Mouse (Mus musculus): Measurements from ENCODE around the gene Myt1l. TPM values are rescaled to one million over a fixed set of nuclear protein-coding genes. Genes with fewer than 3 reads are reported as not detected.

The Myt1l gene
- total RNA-seq, 2 experiments from 2014 or later: 0.05 TPM; not detected in 1

DNA sequence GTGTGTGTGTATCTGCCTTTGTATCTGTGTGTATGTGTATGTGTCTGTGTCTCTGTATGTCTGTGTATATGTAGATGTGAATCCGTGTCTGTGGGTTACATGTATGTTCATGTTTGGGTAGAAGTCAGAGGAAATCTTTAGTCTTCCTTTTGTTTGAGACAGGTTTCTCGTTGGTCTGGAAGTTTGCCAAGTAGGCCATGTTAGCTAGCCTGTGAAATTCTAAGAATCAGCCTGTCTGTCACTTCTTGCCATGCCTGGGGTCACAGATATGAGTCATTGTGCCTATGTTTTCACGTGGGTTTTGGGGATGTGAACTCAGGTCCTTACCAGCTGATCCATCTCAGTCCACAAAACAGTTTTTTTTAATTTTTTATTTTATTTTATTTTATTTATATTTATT is 128.9 kb downstream of the Myt1l start:
- no peak for DNase-seq

DNA sequence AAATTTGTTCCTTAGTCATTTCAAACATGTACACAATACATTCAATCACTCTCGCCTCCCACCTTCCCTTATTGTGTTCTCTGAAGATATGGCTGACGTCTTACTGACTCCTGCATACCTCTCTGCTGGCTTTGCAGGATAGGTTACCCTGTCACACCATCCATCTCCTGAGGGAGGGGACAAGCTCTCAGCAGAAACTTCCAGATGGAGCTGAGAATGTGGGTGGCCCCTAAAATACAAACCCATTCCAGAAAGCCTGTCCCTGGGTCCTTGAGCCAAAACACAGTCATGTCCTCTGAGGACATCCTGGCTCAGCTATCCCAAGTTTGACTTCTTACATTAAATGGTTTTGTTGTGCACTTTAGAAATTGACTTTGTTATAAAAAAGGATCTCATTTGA is 129.7 kb downstream of the Myt1l start:
- DNase-seq: no peak

DNA sequence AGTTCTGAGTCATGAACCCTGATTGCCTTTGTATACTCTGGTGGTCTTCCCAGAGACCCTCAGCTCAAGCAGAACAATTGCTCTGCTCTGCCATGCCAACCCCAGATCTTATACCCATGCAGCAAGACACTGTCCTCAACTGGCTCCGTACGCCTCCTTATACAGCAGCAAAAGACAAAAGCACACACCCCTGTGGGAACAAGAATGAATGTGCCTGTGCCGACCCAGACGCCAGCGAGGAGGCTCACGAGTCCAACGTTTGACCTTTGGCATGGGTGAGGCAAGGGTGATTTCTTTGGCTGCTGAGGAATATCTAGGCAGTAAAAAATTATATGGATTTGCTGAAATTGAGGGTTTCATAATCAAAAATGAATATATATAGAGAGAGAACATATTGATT is 143.8 kb downstream of the Myt1l start:
- no peak for DNase-seq

DNA sequence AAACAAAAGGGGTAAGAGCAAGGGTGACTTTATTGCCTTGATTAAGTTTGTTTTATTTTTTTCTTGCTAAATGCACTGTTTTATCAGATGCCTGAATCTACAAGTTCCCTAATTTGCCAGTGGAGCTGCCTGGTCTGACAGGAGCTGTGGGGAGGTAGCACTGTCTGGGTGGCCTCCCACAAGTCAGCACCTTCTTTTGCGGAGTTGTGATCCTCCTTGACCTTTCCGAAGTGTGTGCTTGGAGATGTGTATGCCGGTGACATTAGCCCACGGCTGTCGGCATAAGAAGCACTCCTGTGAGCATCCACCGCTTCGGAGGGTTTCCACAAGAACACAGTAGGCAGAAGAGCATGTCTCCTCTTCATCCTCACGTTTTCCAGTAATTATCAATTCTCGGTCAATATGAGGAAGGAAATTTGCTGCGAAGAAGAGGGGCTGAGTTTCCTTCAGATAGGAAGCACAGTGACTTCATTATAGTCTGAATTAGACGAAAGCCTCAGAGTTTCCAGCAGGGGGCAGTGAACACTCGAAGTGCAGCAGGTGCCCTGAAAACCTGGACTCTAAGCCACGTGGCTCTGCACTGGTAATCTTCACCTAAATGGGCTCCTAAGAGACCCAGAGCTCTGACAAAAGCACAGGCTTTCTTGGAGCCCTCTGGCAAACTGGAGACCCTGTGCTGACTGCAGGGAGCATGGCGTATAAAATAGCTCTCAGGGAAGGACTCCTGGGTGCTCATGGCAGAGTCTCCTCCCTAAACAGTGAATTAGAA is 147.6 kb downstream of the Myt1l start:
- peak; percentile 14 for DNase-seq

DNA sequence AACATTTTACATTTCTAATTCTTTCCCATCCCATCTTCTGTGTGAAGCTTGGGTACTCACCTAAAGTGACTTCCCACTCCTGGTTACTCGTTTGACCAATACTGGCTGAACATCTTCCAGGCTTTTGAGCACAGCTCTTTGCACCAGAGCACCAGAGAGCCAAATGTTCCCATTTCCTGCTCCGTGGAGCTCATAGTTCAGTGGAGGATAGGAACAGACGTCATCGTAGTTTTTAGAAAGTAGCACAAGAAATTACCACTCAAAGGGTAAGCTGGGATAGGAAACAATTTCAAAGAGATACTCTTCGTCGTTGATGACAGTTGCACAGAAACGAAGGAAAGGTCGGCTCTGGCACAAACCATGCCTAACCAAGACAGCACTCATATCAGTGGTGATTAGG is 154.2 kb downstream of the Myt1l start:
- DNase-seq: no peak

DNA sequence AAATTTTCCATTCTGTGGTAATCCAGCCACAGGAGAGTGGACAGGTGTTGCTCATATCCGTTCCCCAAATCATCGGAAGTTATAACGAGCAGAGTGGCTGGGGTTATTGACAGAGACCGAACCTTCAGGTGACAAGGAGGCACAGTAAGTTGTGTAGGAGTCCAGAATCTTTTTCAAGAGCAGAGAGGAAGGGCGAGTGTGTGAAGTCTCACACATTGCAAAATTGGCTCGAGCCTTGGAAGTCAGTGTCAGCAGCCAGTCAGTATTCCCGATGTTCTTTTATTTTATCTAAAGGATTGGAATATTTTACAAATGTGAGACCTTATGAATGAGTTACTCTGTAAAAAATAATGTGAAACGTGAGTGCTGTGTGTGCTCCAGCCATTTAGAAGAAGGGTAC is 154.8 kb downstream of the Myt1l start:
- DNase-seq: no peak

DNA sequence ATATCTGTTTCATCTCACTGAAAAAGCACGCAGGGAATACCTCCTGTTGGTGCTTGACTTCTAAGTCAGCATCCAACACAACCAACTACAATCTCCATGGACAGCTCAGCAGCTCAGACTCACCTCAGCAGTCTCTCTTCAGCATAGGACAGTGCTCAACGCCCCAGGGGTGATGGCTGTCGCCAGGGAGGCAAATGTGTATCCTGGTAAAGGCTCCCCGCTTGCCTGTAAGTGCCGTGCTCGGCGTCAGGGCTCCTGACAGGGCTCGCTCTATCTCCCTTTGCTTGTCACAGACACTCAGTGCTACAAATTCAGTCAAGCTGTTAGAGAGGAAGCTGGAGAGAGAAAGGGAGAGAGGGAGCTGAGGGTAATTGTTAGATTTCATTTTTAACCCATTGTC is 158.1 kb downstream of the Myt1l start:
- no peak for DNase-seq

DNA sequence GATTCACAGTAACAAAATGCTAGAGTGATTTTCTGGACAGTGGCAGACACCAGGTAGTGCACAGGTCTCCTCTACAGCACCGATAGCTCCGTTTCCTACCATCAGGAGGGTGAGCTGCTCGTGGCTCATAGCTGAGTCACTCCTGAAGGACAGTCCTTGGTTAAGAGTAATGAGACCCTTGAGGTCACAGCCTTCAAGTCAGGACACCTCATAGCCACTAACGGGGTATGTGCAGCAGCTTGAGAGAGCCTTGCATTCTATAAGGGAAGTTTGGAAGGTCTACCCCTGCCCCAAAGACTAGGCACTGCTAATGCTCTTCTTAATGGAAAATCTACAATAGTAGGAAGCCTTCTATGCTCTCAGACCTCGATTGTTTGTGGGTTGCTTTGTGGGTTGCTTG is 163.4 kb downstream of the Myt1l start:
- no peak for DNase-seq

DNA sequence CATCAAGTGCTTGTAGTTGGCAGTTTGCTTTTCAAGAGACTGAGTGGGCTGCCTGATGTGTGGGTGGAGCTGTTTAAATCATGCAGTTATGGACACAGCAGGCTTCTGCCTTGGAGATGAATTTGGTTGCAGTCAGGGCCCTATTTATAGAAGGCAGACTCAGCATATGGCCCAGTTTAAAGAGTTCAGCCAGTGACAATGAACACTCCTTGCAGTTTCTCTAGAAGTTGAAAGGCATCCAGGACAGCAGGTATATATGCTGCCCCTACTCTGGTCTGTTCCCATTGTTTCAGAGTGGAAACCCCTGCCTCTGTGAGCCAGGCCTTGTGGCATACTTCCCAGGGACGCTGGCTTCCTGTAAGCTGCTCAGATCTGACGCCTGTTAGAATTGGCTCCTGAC is 167.0 kb downstream of the Myt1l start:
- DNase-seq: no peak

DNA sequence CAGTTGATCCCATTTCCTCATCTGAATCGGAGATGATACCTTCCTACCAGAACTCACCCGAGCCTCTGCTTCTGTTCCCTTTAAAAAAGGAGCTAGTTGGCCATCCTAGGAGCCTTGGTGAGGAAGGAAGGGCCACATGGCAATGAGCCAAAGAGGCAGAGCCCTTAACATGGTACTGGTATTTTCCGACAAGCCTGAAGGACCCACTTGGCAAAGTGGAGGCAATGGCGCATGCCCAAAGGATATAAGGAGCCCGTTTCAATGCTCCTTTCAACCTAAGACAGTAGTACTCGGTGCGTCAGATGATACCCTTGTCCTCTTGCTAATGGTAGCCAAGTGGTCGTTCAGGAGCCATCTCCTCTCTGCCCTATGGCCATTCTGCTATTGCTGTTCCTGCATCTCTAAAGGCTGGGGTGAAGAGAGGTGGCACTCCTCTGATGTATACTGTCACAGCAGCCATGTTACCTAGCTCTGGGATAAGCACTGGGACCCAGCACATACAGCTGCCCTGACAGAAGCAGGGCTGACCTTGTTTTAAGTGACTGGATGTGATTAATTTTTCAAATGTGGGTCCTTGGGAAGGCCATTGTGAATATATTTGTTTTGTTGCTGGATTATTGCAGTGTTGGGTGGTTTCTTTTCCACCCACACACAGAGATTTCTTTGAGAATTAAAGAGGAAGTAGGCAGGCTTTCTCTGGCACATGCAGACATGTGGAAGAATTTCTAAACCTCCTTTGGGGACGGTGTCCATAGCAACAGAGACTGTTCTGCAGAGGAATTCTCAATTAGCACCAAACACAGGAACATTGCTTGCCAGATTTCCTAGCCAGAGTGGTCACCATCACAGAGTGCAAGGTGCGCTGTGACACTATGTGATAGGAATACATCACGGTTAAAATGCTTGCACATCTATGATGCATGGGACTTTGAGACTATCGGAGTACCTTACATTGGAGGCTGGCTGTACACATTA is 169.6 kb downstream of the Myt1l start:
- peak; percentile 31 for DNase-seq

DNA sequence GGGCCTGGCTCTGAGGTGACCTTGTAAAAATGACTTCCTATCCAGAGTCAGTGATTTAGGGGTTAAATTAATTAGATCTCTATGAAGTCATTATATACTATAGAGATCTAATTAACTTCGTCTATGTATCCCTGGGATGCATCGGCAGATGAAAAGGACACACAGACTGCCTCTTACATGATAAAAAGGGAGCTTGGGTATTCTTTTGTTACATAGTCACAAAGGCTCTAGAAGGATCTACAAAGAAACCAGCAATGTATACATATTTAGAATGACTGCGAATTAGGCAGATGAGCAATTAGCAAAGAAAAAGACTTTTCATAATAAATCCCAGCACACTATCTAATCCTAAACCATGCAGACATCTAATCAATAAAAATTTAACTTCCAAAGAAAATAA is 170.4 kb downstream of the Myt1l start:
- DNase-seq: no peak

DNA sequence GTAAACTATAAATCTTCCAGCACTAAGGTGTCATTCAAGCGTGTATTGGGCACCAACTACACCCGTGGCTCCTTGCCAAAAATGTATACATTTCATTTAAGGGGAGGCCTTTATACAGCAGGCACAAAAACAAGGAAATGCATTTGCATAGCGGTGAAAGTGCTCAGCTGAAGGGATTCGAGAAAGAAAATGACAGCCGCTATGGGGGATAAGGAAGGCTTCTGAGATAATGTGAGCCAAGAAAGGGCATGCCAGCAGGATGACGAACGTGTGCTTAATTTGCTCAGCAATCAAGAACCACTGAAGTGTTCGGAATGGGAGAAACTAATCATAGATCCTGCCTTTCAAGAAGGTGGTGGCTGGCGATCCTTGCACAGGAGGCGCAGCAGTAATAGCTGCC is 170.8 kb downstream of the Myt1l start:
- no peak for DNase-seq

DNA sequence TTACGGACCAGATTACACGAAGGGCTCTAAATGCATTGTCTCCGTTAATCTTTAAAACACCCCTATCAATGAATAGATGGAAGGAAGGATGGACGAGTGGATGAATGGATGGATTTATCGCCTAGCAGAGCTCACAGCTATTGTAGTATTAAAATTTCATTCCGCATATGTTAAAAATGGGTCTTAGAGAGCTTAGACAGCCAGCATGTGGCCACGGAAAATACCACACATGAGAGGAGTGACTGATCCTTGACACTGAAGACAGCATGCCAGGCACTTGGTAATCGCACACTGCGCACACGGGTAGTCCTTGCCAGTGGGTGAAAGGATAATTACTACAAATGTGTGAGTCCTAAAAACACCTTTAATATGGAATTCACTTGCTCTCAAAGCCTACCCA is 171.2 kb downstream of the Myt1l start:
- DNase-seq: no peak

DNA sequence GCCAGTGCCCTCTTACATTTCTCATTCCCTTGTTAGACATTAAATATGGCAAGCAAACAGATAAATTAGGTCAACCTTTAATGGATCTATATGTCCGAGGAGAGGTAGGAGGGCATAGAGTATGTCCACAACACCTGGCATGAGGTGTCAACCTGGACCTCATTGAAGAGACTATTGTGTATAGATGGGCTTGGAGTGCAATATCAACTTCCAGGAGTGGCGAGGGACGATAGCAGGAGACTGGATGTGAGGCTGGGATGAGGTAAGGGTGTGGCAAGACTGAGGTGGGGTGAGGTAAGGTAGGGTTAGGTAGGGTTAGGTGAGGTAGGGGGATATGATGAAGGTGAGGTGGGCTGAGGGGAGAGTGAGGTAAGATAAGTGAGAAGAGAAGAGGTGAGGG is 171.8 kb downstream of the Myt1l start:
- DNase-seq: no peak

DNA sequence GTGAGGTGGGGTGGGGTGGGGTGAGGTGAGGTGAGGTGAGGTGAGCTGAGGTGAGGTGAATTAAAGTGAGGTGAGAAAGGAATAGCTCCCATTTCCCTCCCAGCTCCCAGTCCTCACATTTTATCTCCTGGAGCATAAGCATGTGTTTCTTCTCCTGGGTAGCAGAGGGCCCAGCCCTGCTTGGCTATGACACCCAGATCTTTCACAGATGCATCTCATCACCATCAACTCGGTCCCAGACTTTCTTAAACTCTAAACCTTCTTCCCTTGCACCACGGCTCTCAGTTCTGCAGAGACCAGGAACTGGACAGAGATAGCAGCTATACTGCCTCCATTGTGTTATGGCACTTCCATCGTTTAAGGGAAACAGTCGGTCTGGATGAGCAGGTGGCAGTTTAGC is 172.9 kb downstream of the Myt1l start:
- no peak for DNase-seq

DNA sequence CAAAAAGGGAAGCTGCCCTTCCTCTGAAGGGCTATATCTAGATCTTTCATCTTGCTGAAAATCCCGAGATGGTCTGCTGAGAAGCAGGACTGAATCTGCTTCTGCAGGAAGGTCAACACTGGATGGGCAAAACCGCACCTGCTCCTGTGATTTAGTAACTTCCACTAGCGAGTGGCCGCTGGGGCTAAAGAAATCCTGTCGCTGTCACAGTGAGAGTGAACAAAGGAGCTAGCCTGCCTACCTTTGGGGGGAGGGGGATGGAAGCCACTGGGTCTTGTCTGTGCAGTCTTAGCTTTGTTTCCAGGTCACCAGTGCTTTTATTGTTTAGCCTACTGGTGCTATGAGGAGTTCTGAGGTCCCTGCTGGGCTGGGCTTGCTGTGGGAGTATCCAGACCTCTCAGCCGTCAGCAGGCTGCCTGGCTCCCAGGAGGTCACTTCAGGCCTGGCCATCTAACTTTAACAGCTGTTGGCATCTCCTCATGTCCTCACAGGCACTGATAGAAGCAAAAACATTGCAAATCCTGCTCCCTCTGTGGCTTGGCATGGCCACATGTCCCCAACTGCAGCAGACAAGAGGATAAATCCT is 173.6 kb downstream of the Myt1l start:
- DNase-seq: peak; percentile 69

DNA sequence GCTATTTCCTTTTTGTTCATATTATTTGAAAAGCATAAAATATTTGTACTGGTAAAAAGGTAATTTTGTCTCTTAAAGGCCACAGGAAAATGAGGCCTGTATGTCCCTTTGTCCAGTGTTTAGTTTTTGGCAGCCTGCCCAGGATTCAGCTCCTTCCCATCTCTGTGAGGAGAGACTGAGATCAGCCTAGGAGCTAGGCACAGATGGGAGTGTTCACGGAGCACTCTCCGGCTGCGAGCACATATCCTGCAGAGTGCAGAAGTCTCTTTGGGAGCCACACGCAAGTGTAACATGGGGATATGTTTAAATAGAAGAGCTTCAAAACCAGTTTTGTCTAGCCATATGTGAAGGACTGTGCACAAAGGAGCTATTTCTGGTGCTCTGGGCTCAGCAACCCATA is 174.4 kb downstream of the Myt1l start:
- DNase-seq: peak; percentile 34

DNA sequence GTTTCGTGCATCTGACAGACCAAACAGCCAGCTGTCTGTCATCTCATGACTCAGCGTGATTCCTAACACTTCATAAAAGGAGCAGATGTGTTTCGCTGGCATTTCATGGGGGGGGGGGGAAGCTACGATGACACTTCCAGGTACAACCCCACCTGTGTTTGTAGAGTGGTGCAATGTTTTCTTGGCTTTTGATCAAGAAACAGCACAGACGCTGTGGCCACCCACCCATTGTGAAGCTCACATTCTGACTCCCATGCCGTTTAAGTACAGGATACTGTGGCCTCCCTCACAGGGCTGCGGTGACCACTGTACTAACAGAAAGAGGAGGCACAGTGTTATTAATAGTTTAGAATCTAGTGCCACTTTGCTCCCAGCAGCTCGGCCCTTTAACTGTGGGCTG is 175.4 kb downstream of the Myt1l start:
- DNase-seq: no peak

DNA sequence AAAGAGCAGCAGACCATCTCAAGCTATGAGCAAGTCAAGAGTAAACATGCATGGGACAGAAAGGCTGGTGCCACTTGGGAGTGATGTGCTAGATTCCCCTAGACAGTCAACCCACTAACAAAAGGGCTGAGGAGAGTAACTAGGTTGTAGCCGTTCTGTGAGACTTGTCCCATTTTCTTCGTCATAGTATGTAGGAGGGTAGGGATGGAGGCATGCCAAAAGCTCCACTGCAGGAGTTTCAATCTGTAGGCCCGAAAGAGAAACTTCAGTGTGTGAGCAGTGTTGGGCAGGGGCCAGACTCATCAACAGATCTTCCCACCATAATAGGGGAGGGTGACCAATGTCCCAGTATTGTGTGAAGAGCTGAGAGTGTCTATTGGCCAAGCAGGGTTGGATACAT is 178.9 kb downstream of the Myt1l start:
- no peak for DNase-seq

DNA sequence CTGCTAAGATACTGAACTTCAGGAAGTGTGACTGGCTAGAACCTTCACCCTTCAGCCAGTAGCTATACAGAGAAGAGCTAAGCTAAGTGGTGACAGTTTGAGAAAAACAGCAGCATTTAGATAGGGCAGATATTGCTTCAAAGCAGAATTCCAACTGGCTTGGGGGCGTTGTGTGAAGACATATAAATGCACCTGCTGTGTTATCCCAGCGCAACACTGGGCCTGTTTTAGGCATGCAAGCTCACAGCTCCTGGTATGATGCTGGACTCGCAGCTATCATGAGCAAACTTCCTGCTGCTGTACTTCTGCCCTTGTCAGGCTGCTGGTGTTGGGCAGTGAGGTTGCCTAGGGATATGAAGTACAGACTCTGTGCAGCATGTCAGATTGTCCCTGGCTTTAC is 180.0 kb downstream of the Myt1l start:
- no peak for DNase-seq

DNA sequence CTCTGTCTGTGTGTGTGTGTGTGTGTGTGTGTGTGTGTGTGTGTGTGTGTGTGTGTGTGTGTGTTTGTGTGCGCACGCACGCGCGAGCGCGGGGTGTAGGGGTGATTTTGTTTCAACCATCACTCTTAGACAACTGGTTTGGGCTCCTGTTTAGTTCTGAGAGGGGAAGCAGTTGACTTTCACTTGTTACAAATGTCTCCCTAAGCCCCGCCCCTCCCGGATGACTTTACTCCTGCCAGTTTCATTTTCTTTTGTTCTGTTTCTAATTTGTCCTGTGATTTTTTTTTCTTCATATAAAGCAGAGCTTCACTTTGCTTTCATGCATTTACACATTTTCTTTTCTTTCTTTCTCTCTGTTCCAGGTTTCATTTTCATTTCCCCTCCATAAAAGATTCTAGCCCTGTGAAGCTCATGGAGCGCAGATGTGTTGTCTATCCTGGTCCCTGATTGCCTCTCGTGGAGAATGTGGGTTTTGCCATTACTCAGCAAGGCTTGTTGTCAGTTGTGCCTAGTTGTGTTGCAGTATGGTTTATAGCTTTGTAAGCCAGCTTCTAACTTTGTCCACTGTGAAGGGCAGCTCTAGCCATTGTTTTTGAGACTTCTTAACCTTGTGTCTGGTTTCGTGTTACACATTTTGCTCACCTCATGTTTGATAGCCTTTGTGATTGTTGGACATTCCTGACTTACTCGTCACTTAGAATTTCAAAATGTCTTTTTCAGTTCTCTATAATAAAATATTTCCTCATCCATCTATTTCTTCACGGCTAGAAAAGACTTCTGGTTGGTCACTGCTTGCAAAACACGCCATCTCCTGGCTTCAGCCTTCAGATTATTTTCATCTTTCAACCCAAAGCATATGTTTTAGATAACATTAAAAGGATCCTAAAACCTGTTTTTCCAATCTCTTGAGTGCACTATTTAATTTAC is 184.9 kb downstream of the Myt1l start:
- DNase-seq: no peak
